Mouse (Mus musculus) central nervous system, embryonic 18 days (tissue): ENCODE measurements around the gene Dlg1. TPM values are rescaled to one million over a fixed set of nuclear protein-coding genes. Genes with fewer than 3 reads are reported as not detected.

Experiments
- polyA plus RNA-seq: library from polyadenylated mRNA; depleted of rRNA; stranded (reverse); fragments of >200 nt; gene quantifications from 2 replicates; pipeline ENCODE4 v1.2.3, GENCODE M21; 2012; rRNA removed

Gene Dlg1
- 33.5 and 34.1 TPM in 2 replicates for polyA plus RNA-seq

GRCm38 (mm10) chr16:31663379-31664286 is at the start of gene Dlg1:
Dlg1 (plus strand) TSS chr16:31663443.

DNA sequence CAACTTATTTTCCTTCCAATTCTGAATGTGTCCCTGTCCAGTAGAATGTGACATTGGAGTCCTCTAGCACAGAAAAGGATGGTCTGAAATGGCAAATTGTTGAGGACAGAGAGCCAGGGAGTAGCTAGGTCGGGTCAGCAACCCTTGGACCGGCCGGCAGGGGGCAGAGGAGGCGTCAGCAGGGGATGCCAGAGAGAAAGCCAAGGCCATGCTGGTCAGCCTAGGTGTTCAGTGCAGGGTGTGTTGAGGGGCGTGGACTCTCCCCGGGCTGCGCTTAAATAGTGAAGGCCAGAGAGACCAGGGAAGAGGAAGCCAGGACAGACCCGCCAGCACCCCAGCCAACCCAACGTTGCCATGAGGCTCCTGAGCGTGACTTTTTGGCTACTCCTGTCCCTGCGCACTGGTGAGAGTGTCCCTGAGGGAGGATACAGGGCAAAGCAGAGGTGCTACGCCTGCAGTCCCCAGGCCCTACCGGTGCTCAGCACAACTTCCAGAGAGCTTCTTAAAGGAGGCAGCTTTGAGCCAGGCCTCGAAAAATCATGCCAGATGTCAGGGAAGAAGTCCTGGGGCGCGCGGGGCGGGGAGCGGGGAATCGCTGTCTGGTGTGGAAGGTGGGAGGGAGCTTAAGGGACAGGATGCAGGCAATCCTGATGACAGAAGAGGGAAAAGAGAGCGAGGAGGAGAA is 215.5 kb downstream of the Dlg1 start, which contains the start of gene Meltf:
Meltf (plus strand) TSS at position 238 of the 685 bp plus-strand sequence.

Other genes with a start within 250 kb of the Dlg1 start
- 193 and 199 TPM in 2 replicates for gene Bdh1, start 241.2 kb upstream of the Dlg1 start, polyA plus RNA-seq
- gene Meltf, start 215.4 kb downstream of the Dlg1 start, polyA plus RNA-seq = 0.23 and 0.32 TPM in 2 replicates